Mouse (Mus musculus) lung, adult 2 months (tissue): Measurements from ENCODE around the gene Eral1.

ENCODE experiments used
- CTCF ChIP-seq: fragments of 200-500 bp; IDR thresholded peaks from 2 replicates; pipeline ENCODE4 v1.5.1; 2011; ENCODE audit warnings: mild to moderate bottlenecking, low read length, control low read depth; ENCODE audit not compliant: insufficient read depth
- POLR2A ChIP-seq: fragments of 200-500 bp; IDR thresholded peaks from 2 replicates; pipeline ENCODE4 v1.6.1; 2011; ENCODE audit warnings: low read depth, mild to moderate bottlenecking, control low read depth, low read length, borderline replicate concordance; ENCODE audit errors: extremely low read depth

- TF ChIP-seq CTCF (no peak), POLR2A (no peak)
Observed at GRCm38 (mm10) chr11:78104501-78104900, 24.3 kb upstream of the Eral1 start.
